Mouse (Mus musculus): Measurements from ENCODE around the gene Gm9958.

Gm9958 gene

DNA sequence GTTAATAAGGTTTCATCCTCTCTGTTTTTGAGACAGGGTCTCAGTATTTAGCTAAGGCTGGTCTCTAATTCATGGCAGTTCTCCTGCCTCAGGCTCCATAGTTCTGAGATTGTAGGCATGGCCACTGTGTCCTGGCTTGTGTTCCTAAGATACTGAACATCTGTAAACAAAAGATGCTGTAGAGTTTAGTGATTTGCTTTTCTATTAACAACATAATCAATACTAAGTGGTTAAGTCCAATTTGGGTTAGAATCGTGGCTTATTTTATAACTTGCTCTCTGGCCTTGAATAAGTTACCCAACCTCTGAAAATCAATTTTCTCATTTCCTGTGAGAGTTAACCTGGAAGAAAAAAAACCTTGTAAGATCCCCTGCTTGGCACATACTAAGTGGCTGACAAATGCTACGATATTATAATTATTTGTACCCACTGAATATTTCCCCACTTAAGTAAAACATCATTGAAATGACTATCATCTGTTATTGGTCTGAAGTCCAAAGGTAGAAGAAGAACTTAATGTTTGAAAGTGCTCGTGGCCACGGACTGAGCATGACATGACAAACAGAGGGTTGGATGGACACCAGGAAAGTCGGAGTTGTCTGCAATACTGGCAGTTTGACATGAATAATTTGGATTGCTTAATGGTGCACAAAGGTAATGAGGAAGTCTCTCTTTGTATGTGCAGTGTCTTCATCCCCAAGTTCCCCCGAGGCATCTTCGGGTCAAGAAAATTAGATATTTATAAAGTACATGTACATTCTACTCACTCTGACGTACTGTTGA, 47.3 kb downstream of the Gm9958 start:
- DNase-seq: no peak

DNA sequence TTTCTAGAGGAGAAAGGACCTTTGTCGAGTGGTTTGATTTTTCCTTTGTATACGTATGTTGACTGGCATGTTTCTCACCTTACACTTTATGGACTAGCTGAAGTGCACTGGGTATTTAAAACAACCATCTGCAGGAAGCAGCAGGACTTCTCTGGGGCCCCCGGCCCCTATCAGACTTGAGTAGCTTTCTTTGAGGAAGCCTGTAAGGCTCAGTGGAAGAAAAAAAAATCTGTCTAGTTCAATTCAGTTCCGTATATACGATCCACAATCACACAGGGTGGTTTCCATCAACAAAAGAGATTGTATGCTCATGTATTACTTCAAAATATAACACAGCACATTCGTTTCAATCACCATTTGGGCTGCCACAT, 47.9 kb downstream of the Gm9958 start:
- DNase-seq: no peak
